Mouse (Mus musculus): ENCODE results near the gene Psmd4. TPM values are rescaled to one million over a fixed set of nuclear protein-coding genes. Genes with fewer than 3 reads are reported as not detected.
"Not testable (repeated sequence)": the region's sequence is repeated elsewhere in the genome, so short reads cannot be mapped to it uniquely, and the experiment has no call there.

The Psmd4 gene
- polyA plus RNA-seq, 1 experiment, result 131 TPM

DNA sequence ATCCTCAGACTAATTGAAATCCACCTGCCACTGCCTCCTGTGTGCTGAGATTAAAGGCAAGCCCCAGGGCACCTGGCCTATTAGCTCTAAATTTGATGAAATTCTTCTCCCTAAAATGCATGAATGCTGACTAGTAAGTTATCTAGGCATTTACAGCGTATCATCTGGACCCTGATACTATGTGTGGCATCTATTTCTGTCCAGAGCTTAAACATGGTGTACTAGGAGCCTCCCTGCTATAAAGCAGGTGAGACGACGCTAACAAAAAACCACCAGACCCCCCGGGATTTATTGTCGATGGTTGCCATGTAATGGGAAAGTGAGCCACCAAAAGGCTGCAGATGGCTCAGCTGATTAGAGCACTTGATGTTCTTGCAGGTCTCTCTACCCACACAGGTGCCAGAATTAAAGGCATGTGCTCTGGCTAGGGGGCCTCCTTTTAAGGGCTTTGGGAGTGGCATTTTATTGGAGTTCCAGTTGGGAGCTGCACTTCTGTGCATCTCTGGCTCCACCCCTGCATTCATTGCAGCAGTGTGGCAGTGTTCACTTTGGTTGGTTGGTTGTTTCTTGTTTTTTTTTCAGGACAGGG, 15.3 kb downstream of the Psmd4 start:
- peak overlapping the region; percentile 30; the same call in 1 of the 2 replicates for H3K27ac ChIP-seq (ENCODE audit: insufficient read depth, low read depth, low read length)
- 27% methylated on average over 5 of the region's 5 CpGs for WGBS
- H3K36me3 ChIP-seq (ENCODE audit: control insufficient read depth, insufficient read depth, low read length), result peaks cover 10% of the 10 kb centered on the region
- TF ChIP-seq CTCF (IDR thresholded peaks at IDR 0.05; ENCODE audit: extremely low read depth, insufficient read length, insufficient replicate concordance, low read depth, low read length) (no peak), POLR2A (IDR thresholded peaks at IDR 0.05; ENCODE audit: low read depth, low read length) (no peak)
- H3K4me1 ChIP-seq (ENCODE audit: control insufficient read depth, insufficient read depth, insufficient read length, low read length), result peaks cover 19% of the 10 kb centered on the region; the same call in 1 of the 2 replicates
- no peaks in the 10 kb centered on the region for H3K27me3 ChIP-seq (ENCODE audit: control insufficient read depth, insufficient read depth, low read length)
- no peak overlapping the region for H3K4me3 ChIP-seq (ENCODE audit: low read depth, low read length)

GRCm38 (mm10) chr3:95025202-95025601, 17.2 kb downstream of the Psmd4 start:
- no peak overlapping the region for H3K4me3 ChIP-seq (ENCODE audit: low read depth, low read length)
- H3K36me3 ChIP-seq (ENCODE audit: control insufficient read depth, insufficient read depth, low read length), result peaks cover 1% of the 10 kb centered on the region; the same call in 1 of the 2 replicates
- peaks cover 19% of the 10 kb centered on the region; the same call in 1 of the 2 replicates for H3K4me1 ChIP-seq (ENCODE audit: control insufficient read depth, insufficient read depth, insufficient read length, low read length)
- no peaks in the 10 kb centered on the region for H3K27me3 ChIP-seq (ENCODE audit: control insufficient read depth, insufficient read depth, low read length)
- no peak for TF ChIP-seq CTCF (IDR thresholded peaks at IDR 0.05; ENCODE audit: extremely low read depth, insufficient read length, insufficient replicate concordance, low read depth, low read length)
- no peak for TF ChIP-seq POLR2A (IDR thresholded peaks at IDR 0.05; ENCODE audit: low read depth, low read length)
- H3K27ac ChIP-seq (ENCODE audit: insufficient read depth, low read depth, low read length), result no peak overlapping the region
- WGBS, result 57% methylated on average over 5 of the region's 5 CpGs

- Histone ChIP-seq H3K27me3 (ENCODE audit: control insufficient read depth, insufficient read depth, low read length) (no peaks in the 10 kb centered on the region), H3K4me1 (ENCODE audit: control insufficient read depth, insufficient read depth, insufficient read length, low read length) (peaks cover 19% of the 10 kb centered on the region; the same call in 1 of the 2 replicates), H3K4me3 (ENCODE audit: low read depth, low read length) (no peak overlapping the region), H3K27ac (ENCODE audit: insufficient read depth, low read depth, low read length) (no peak overlapping the region), H3K36me3 (ENCODE audit: control insufficient read depth, insufficient read depth, low read length) (peaks cover 2% of the 10 kb centered on the region; the same call in 1 of the 2 replicates)
- TF ChIP-seq POLR2A (IDR thresholded peaks at IDR 0.05; ENCODE audit: low read depth, low read length) (no peak), CTCF (IDR thresholded peaks at IDR 0.05; ENCODE audit: extremely low read depth, insufficient read length, insufficient replicate concordance, low read depth, low read length) (no peak)
- WGBS, result 36% methylated on average over 11 of the region's 11 CpGs
These were observed 17.9 kb downstream of the Psmd4 start for GRCm38 (mm10) chr3:95024551-95024950.

GRCm38 (mm10) chr3:95020956-95021355, 21.5 kb downstream of the Psmd4 start:
- H3K27me3 ChIP-seq (ENCODE audit: control insufficient read depth, insufficient read depth, low read length); H3K27ac ChIP-seq (ENCODE audit: insufficient read depth, low read depth, low read length); H3K4me1 ChIP-seq (ENCODE audit: control insufficient read depth, insufficient read depth, insufficient read length, low read length); H3K36me3 ChIP-seq (ENCODE audit: control insufficient read depth, insufficient read depth, low read length); H3K4me3 ChIP-seq (ENCODE audit: low read depth, low read length): not testable (repeated sequence)
- 86% methylated on average over 5 of the region's 5 CpGs for WGBS

DNA sequence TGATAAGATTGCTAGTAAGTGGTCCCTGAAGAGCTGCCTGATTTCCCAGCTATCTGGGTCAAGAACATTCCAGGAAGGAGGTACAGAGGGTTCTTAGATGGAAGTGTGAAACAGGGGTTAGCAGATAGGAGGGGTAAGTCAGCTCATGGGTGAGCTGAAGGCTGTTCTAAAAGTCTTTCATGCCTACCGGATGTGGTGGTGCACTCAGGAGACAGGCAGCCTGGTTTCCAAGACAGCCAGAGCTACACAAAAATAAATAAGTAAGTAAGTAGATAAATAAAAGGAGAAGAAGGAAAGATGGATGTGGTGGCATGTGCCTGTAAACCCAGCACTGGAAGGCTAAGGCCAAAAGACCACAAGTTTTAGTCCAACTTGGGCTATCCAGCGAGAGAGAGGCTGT, 23.7 kb downstream of the Psmd4 start:
- WGBS, result 87% methylated on average over 2 of the region's 2 CpGs
- Histone ChIP-seq H3K4me3 (ENCODE audit: low read depth, low read length) (no peak overlapping the region), H3K27ac (ENCODE audit: insufficient read depth, low read depth, low read length) (no peak overlapping the region), H3K4me1 (ENCODE audit: control insufficient read depth, insufficient read depth, insufficient read length, low read length) (0 out of 2 replicates have a peak, but pooled peaks cover 2% of the 10 kb centered on the region), H3K27me3 (ENCODE audit: control insufficient read depth, insufficient read depth, low read length) (no peaks in the 10 kb centered on the region), H3K36me3 (ENCODE audit: control insufficient read depth, insufficient read depth, low read length) (peaks cover 2% of the 10 kb centered on the region; the same call in 1 of the 2 replicates)
- TF ChIP-seq CTCF (IDR thresholded peaks at IDR 0.05; ENCODE audit: extremely low read depth, insufficient read length, insufficient replicate concordance, low read depth, low read length), result no peak
- no peak for TF ChIP-seq POLR2A (IDR thresholded peaks at IDR 0.05; ENCODE audit: low read depth, low read length)

DNA sequence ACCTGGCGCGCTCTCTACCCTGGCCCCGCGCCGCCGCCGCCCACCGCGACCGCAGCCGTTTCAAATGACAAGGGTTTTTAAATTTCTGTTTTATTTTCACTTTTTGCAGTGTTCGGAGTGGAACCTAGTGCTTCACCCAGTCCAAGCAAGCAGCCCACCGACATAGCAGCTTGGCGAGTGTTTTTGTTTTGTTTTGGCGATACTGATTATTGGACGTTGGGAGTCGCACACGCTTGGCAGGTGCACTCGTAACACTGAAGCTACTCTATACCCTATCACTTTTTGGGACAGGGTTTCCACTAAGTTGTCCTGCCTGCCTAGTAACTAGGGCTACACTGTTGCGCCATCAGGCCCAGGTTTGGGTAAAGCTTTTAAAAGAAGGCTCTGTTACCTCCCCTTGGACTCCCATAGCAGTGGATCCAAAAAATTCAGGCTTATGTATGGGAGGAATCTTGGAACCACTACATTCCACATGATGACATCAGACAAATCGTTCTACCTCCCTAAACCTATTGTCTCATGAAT, 25.8 kb downstream of the Psmd4 start:
- 2% methylated on average over 21 of the region's 21 CpGs for WGBS
- TF ChIP-seq CTCF (IDR thresholded peaks at IDR 0.05; ENCODE audit: extremely low read depth, insufficient read length, insufficient replicate concordance, low read depth, low read length), result no peak
- TF ChIP-seq POLR2A (IDR thresholded peaks at IDR 0.05; ENCODE audit: low read depth, low read length), result no peak

DNA sequence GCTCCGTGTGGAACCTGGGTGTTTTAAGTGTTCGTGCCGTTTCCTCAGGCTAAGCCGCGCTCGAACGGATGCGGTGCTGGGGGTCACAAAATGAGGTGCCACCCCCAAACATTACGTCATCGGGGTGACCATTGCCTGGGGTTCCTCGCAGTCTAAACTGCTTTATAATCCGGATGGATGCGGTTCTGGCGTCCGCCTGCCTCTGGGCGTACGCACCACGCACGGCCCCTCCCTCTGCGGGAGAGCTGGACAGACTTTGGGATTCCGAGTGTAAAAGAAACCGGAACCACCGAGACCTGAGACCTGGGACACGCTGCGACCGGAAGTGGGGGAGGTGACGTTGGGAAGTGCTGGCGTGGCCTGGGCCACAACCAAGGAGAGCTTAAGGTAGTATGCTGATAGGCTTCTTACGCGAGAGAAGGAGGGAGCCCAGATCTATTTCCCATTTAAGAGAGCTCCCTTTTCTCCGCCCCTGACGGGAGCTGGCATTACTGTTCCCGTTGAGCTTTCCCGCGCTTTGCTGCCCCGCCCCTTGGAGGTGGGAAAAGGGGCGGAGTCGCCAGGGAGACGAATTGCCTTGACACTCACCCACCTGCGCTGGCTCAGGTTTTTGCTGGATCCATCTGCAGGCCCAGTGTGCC, 26.4 kb downstream of the Psmd4 start:
- Histone ChIP-seq H3K27me3 (ENCODE audit: control insufficient read depth, insufficient read depth, low read length) (no peaks in the 10 kb centered on the region), H3K36me3 (ENCODE audit: control insufficient read depth, insufficient read depth, low read length) (peaks cover 13% of the 10 kb centered on the region), H3K4me3 (ENCODE audit: low read depth, low read length) (peak overlapping the region; percentile 78), H3K27ac (ENCODE audit: insufficient read depth, low read depth, low read length) (peak overlapping the region; percentile 97), H3K4me1 (ENCODE audit: control insufficient read depth, insufficient read depth, insufficient read length, low read length) (0 out of 2 replicates have a peak, but pooled peaks cover 2% of the 10 kb centered on the region)
- under 1% methylated on average over 40 of the region's 40 CpGs for WGBS
- no peak for TF ChIP-seq POLR2A (IDR thresholded peaks at IDR 0.05; ENCODE audit: low read depth, low read length)
- TF ChIP-seq CTCF (IDR thresholded peaks at IDR 0.05; ENCODE audit: extremely low read depth, insufficient read length, insufficient replicate concordance, low read depth, low read length), result no peak

More for the DNA sequence above, 25.8 kb downstream of the Psmd4 start:
- Histone ChIP-seq H3K4me1 (ENCODE audit: control insufficient read depth, insufficient read depth, insufficient read length, low read length) (0 out of 2 replicates have a peak, but pooled peaks cover 2% of the 10 kb centered on the region), H3K4me3 (ENCODE audit: low read depth, low read length) (peak overlapping the region; percentile 78), H3K27me3 (ENCODE audit: control insufficient read depth, insufficient read depth, low read length) (no peaks in the 10 kb centered on the region), H3K36me3 (ENCODE audit: control insufficient read depth, insufficient read depth, low read length) (peaks cover 9% of the 10 kb centered on the region), H3K27ac (ENCODE audit: insufficient read depth, low read depth, low read length) (peak overlapping the region; percentile 97)

Measured in small intestine, adult 2 months (tissue).